Comparison of ENCODE assay signal across 9 mouse cellular contexts in the genomic region with DNA sequence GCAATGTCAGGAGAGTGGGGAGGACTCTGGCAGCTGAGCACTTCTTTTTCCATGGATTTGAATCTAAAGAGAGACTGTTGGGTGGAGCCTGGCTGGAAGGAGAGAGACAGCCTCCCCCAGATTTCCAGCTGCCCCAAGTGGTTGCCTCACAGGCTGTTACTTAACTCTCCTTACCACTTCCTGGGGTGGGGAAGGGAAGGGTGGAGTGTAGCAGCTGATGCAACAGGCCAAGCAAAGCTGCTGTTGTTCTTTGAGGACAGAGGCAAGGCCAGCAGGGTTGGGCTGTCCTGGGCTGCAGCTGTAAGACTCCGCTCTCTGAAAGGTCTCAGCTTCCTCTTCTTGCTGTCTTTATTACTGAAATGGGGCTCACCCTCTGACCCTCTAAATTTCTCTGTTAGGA. TPM values are rescaled to one million over a fixed set of nuclear protein-coding genes. Genes with fewer than 3 reads are reported as not detected.
DNase-seq lines count a peak whose midpoint lies in the region; ATAC-seq and TF ChIP-seq lines count a peak whose summit lies in the region.
"Had no signal": no experiment of that assay in that cellular context is flagged by ENCODE, and none has a peak within 500 bp of the region (broad histone marks: within the 10 kb centered on the region; RNA-seq: fewer than 3 reads in every experiment).

No protein-coding gene starts in this region.

- ATAC-seq in embryonic facial prominence, embryonic 14.5 days (ENCODE audit: low read depth), result peak; percentile 56; the same call in 1 of the 2 replicates
- 0 out of 2 replicates have a peak, but pooled peaks have one; percentile 26 for ATAC-seq in megakaryocyte-erythroid progenitor cell, adult 5-6 weeks (replicated peaks; ENCODE audit: low FRiP score, low TSS enrichment, poor library complexity, severe bottlenecking)

- H3K4me3 ChIP-seq in embryonic facial prominence, embryonic 14.5 days (ENCODE audit: low read depth, low read length), result no peak overlapping the region
- H3K4me3 ChIP-seq in embryonic facial prominence, embryonic 10.5 days, result no peak overlapping the region
- H3K4me3 ChIP-seq in heart, adult 2 months, result no peak overlapping the region
- H3K4me3 ChIP-seq: limb, embryonic 12.5 days had no signal

- peak; percentile 78 for DNase-seq in embryonic facial prominence, embryonic 14.5 days (ENCODE audit: low spot score)
- DNase-seq in embryonic facial prominence, embryonic 10.5 days (ENCODE audit: low spot score), result no peak
- peak; percentile 89 for DNase-seq in adrenal gland, adult 8-10 months
- DNase-seq in heart, adult 2 months, result peak; percentile 74 to 87
- peak; percentile 12 to 14 for DNase-seq in layer of hippocampus, postnatal 36 days
- peak; percentile 73 for DNase-seq in thymus, postnatal 0 days (ENCODE audit: low spot score)
- no peak for DNase-seq in cerebellum, adult 9-10 months

- intact Hi-C loops in heart, adult 2 months (cut with DNase I), result no loop called here

- WGBS in embryonic facial prominence, embryonic 14.5 days, result 83% methylated on average over 1 of the region's 1 CpGs
- WGBS in embryonic facial prominence, embryonic 10.5 days, result 85% methylated on average over 1 of the region's 1 CpGs
- 41% methylated on average over 1 of the region's 1 CpGs for WGBS in heart, adult 2 months

- H3K4me2 ChIP-seq in embryonic facial prominence, embryonic 14.5 days (ENCODE audit: low read depth, low read length), result no peak overlapping the region
- H3K4me2 ChIP-seq: limb, embryonic 12.5 days had no signal

- 0 out of 2 replicates have a peak overlapping the region, but pooled peaks have one; percentile 1 for H3K9ac ChIP-seq in embryonic facial prominence, embryonic 14.5 days (ENCODE audit: low read depth, low read length)
- H3K9ac ChIP-seq in heart, adult 2 months (ENCODE audit: low read depth, low read length), result no peak overlapping the region
- H3K9ac ChIP-seq: limb, embryonic 12.5 days had no signal

- H3K9me3 ChIP-seq in embryonic facial prominence, embryonic 14.5 days (ENCODE audit: control insufficient read depth, low read length), result no peaks in the 10 kb centered on the region
- H3K9me3 ChIP-seq in embryonic facial prominence, embryonic 10.5 days, result no peaks in the 10 kb centered on the region
- H3K9me3 ChIP-seq: limb, embryonic 12.5 days had no signal

- no peak overlapping the region for H3K27ac ChIP-seq in embryonic facial prominence, embryonic 14.5 days (replicated peaks; ENCODE audit: low read depth, low read length)
- no peak overlapping the region for H3K27ac ChIP-seq in embryonic facial prominence, embryonic 10.5 days (replicated peaks)
- H3K27ac ChIP-seq in heart, adult 2 months, result peak overlapping the region; percentile 68
- H3K27ac ChIP-seq: limb, embryonic 12.5 days had no signal

- TF ChIP-seq CTCF in heart, adult 2 months (IDR thresholded peaks at IDR 0.05), result no peak

- H3K79me2 ChIP-seq in heart, adult 2 months (replicated peaks; ENCODE audit: control insufficient read depth, insufficient read depth, low read length), result no peaks in the 10 kb centered on the region

- H3K27me3 ChIP-seq in embryonic facial prominence, embryonic 14.5 days (replicated peaks; ENCODE audit: control insufficient read depth, insufficient read depth, low read length), result no peaks in the 10 kb centered on the region
- peaks cover 10% of the 10 kb centered on the region for H3K27me3 ChIP-seq in embryonic facial prominence, embryonic 10.5 days (replicated peaks; ENCODE audit: low read depth, poor library complexity, severe bottlenecking)
- no peaks in the 10 kb centered on the region for H3K27me3 ChIP-seq in heart, adult 2 months (ENCODE audit: control insufficient read depth, insufficient read depth, low read length)
- H3K27me3 ChIP-seq: limb, embryonic 12.5 days had no signal

- H3K36me3 ChIP-seq in embryonic facial prominence, embryonic 14.5 days (ENCODE audit: control insufficient read depth, insufficient read depth, low read length), result no peaks in the 10 kb centered on the region
- H3K36me3 ChIP-seq in embryonic facial prominence, embryonic 10.5 days (replicated peaks), result no peaks in the 10 kb centered on the region
- H3K36me3 ChIP-seq in heart, adult 2 months (ENCODE audit: control insufficient read depth, insufficient read depth, low read length), result peaks cover 3% of the 10 kb centered on the region; the same call in 1 of the 2 replicates
- H3K36me3 ChIP-seq: limb, embryonic 12.5 days had no signal

- peak; percentile 86 for TF ChIP-seq POLR2A in heart, adult 2 months (IDR thresholded peaks at IDR 0.05; ENCODE audit: insufficient read depth, low read depth, low read length)

- peak; percentile 95 for TF ChIP-seq EP300 in heart, adult 2 months (IDR thresholded peaks at IDR 0.05; ENCODE audit: insufficient read depth, low read depth, low read length)

- peaks cover 10% of the 10 kb centered on the region; the same call in 1 of the 2 replicates for H3K4me1 ChIP-seq in embryonic facial prominence, embryonic 14.5 days (ENCODE audit: control insufficient read depth, insufficient read depth, low read length)
- peaks cover under 1% of the 10 kb centered on the region for H3K4me1 ChIP-seq in embryonic facial prominence, embryonic 10.5 days
- H3K4me1 ChIP-seq in heart, adult 2 months (ENCODE audit: control insufficient read depth, insufficient read depth, low read length), result peaks cover 10% of the 10 kb centered on the region
- H3K4me1 ChIP-seq: limb, embryonic 12.5 days had no signal

RNA-seq across cellular contexts. Expression of a gene that starts 5.6 kb away (rescaled TPM):
- 297 and 305 TPM in 2 replicates for polyA plus RNA-seq in embryonic facial prominence, embryonic 14.5 days (2014; fragmentation: Nextera tagmentation; extraction: Ambion mirVana)
- polyA plus RNA-seq in embryonic facial prominence, embryonic 10.5 days (2016; fragmentation: Nextera tagmentation; extraction: Ambion mirVana), result 237 and 243 TPM in 2 replicates
- total RNA-seq in adrenal gland, adult 8-10 months (2022), result 100 to 1,000 TPM; 266 to 421 (median 323) TPM
- total RNA-seq in heart, adult 2 months (2021), result 100 to 1,000 TPM; 281 to 332 TPM
- polyA plus RNA-seq in heart, adult 2 months (2012; rRNA removed), result 47.7 and 66.6 TPM in 2 replicates
- total RNA-seq in layer of hippocampus, postnatal 36 days (2021), result 100 to 1,000 TPM; 101 to 104 TPM
- total RNA-seq in megakaryocyte-erythroid progenitor cell, adult 5-6 weeks (2014; fragmentation: Nextera tagmentation), result 290 and 320 TPM in 2 replicates
- 93.4 and 153 TPM in 2 replicates for total RNA-seq in megakaryocyte-erythroid progenitor cell, adult 5-6 weeks (2017)
- 425 and 428 TPM in 2 replicates for polyA plus RNA-seq in thymus, postnatal 0 days (2015; fragmentation: Nextera tagmentation; extraction: Ambion mirVana)

Comparison
In these comparisons a context has a peak if more than half of its experiments do, and no peak if none do; other contexts are left out.
1. DNase-seq: peak in embryonic facial prominence, embryonic 14.5 days (single experiment), adrenal gland, adult 8-10 months (single experiment), heart, adult 2 months (2 of 2), layer of hippocampus, postnatal 36 days (2 of 2) and thymus, postnatal 0 days (single experiment); none in embryonic facial prominence, embryonic 10.5 days (single experiment) and cerebellum, adult 9-10 months (single experiment).